Mouse (Mus musculus) intestine, postnatal 0 days (tissue): ENCODE measurements around the gene Bbx. TPM values are rescaled to one million over a fixed set of nuclear protein-coding genes. Genes with fewer than 3 reads are reported as not detected.

Experiments
- ATAC-seq: fragments of 200-750 bp; cut with Nextera tagmentation; 2 replicates; pipeline ENCODE4 v1.8.0; 2017; ENCODE audit warnings: mild to moderate bottlenecking, moderate TSS enrichment, moderate library complexity
- H3K27ac ChIP-seq: fragments of 300-500 bp; sonication (generic); 2 replicates; pipeline ENCODE4 v1.5.1; 2014; ENCODE audit warnings: mild to moderate bottlenecking, low read depth, low read length, moderate library complexity
- H3K27me3 ChIP-seq: fragments of 300-500 bp; sonication (generic); replicated peaks from 2 replicates; pipeline ENCODE4 v1.6.1; 2014; ENCODE audit warnings: low read length, mixed read lengths; ENCODE audit not compliant: control insufficient read depth, insufficient read depth
- H3K36me3 ChIP-seq: fragments of 300-500 bp; sonication (generic); 2 replicates; pipeline ENCODE4 v1.6.1; 2014; ENCODE audit warnings: mild to moderate bottlenecking, moderate library complexity; ENCODE audit not compliant: control insufficient read depth, insufficient read depth
- H3K4me1 ChIP-seq: fragments of 300-500 bp; sonication (generic); replicated peaks from 2 replicates; pipeline ENCODE4 v1.6.1; 2014; ENCODE audit warnings: antibody characterized with exemption, low read length, mixed read lengths; ENCODE audit not compliant: control insufficient read depth, insufficient read depth
- H3K4me2 ChIP-seq: fragments of 300-500 bp; sonication (generic); replicated peaks from 2 replicates; pipeline ENCODE4 v1.6.1; 2014; ENCODE audit warnings: low read depth, mild to moderate bottlenecking, moderate library complexity
- H3K4me3 ChIP-seq: fragments of 300-500 bp; sonication (generic); 2 replicates; pipeline ENCODE4 v1.5.1; 2014; ENCODE audit warnings: low read depth, low read length
- H3K9ac ChIP-seq: fragments of 300-500 bp; sonication (generic); 2 replicates; pipeline ENCODE4 v1.6.1; 2014; ENCODE audit warnings: mild to moderate bottlenecking, low read depth, low read length
- H3K9me3 ChIP-seq: fragments of 300-500 bp; sonication (generic); 2 replicates; pipeline ENCODE4 v1.6.1; 2016; ENCODE audit warnings: mixed run types; ENCODE audit not compliant: control insufficient read depth
- CTCF ChIP-seq: sonication (generic); IDR thresholded peaks from 2 replicates; pipeline ENCODE4 v1.5.1; 2016; ENCODE audit warnings: low read depth, mild to moderate bottlenecking, control low read depth, antibody characterized with exemption, moderate library complexity
- WGBS: fragments of 180-500 bp; shearing (Covaris S2); extraction: QIAGEN DNeasy Blood & Tissue Kit; methylation state at CpG from one replicate; pipeline ENCODE4 v1.1.7; 2014; 5-methylcytosine and 5-hydroxymethylcytosine counted together
- polyA plus RNA-seq: library from polyadenylated mRNA; unstranded; fragments of >200 nt; fragmentation: Nextera tagmentation; extraction: Ambion mirVana; gene quantifications from 2 replicates; pipeline ENCODE4 v1.2.1, GENCODE M21; 2015

Gene Bbx
- polyA plus RNA-seq, 1 experiment from 2014 or later: 14.6 TPM

GRCm38 (mm10) chr16:50459146-50459545, 27.0 kb upstream of the Bbx start:
- Histone ChIP-seq H3K27ac (no peak overlapping the region), H3K9ac (no peak overlapping the region), H3K36me3 (no peaks in the 10 kb centered on the region), H3K27me3 (no peaks in the 10 kb centered on the region), H3K4me2 (no peak overlapping the region), H3K9me3 (no peaks in the 10 kb centered on the region), H3K4me1 (no peaks in the 10 kb centered on the region), H3K4me3 (no peak overlapping the region)
- WGBS: 38% methylated on average over 3 of the region's 3 CpGs
- no peak for TF ChIP-seq CTCF
- no peak for ATAC-seq

GRCm38 (mm10) chr16:50456053-50456452, 23.9 kb upstream of the Bbx start:
- Histone ChIP-seq H3K36me3 (no peaks in the 10 kb centered on the region), H3K9ac (no peak overlapping the region), H3K4me3 (no peak overlapping the region), H3K4me2 (no peak overlapping the region), H3K4me1 (no peaks in the 10 kb centered on the region), H3K27me3 (no peaks in the 10 kb centered on the region), H3K9me3 (no peaks in the 10 kb centered on the region), H3K27ac (no peak overlapping the region)
- WGBS: 74% methylated on average over 1 of the region's 1 CpGs
- ATAC-seq: no peak
- no peak for TF ChIP-seq CTCF

GRCm38 (mm10) chr16:50449086-50449485, 16.9 kb upstream of the Bbx start:
- H3K27ac ChIP-seq: no peak overlapping the region
- H3K27me3 ChIP-seq: no peaks in the 10 kb centered on the region
- H3K36me3 ChIP-seq: no peaks in the 10 kb centered on the region
- 83% methylated on average over 9 of the region's 9 CpGs for WGBS
- no peak overlapping the region for H3K4me2 ChIP-seq
- no peaks in the 10 kb centered on the region for H3K9me3 ChIP-seq
- no peaks in the 10 kb centered on the region for H3K4me1 ChIP-seq
- no peak overlapping the region for H3K4me3 ChIP-seq
- ATAC-seq: no peak
- H3K9ac ChIP-seq: no peak overlapping the region
- TF ChIP-seq CTCF: no peak

GRCm38 (mm10) chr16:50445014-50445413, 12.8 kb upstream of the Bbx start:
- ATAC-seq: no peak
- no peak for TF ChIP-seq CTCF
- Histone ChIP-seq H3K27ac (no peak overlapping the region), H3K4me2 (no peak overlapping the region), H3K9me3 (no peaks in the 10 kb centered on the region), H3K27me3 (no peaks in the 10 kb centered on the region), H3K4me3 (no peak overlapping the region), H3K9ac (no peak overlapping the region), H3K36me3 (no peaks in the 10 kb centered on the region), H3K4me1 (no peaks in the 10 kb centered on the region)
- WGBS: 76% methylated on average over 6 of the region's 6 CpGs

GRCm38 (mm10) chr16:50438816-50439215, 6.6 kb upstream of the Bbx start:
- H3K4me3 ChIP-seq: no peak overlapping the region
- H3K9ac ChIP-seq: no peak overlapping the region
- no peak overlapping the region for H3K4me2 ChIP-seq
- 80% methylated on average over 3 of the region's 3 CpGs for WGBS
- H3K36me3 ChIP-seq: no peaks in the 10 kb centered on the region
- ATAC-seq: no peak
- no peak overlapping the region for H3K27ac ChIP-seq
- no peak for TF ChIP-seq CTCF
- H3K27me3 ChIP-seq: no peaks in the 10 kb centered on the region
- no peaks in the 10 kb centered on the region for H3K4me1 ChIP-seq
- H3K9me3 ChIP-seq: no peaks in the 10 kb centered on the region

GRCm38 (mm10) chr16:50437788-50438187, 5.6 kb upstream of the Bbx start:
- H3K4me1 ChIP-seq: no peaks in the 10 kb centered on the region
- no peak overlapping the region for H3K4me3 ChIP-seq
- H3K4me2 ChIP-seq: no peak overlapping the region
- no peak overlapping the region for H3K9ac ChIP-seq
- H3K27ac ChIP-seq: no peak overlapping the region
- no peak for ATAC-seq
- no peaks in the 10 kb centered on the region for H3K9me3 ChIP-seq
- no peak for TF ChIP-seq CTCF
- H3K36me3 ChIP-seq: no peaks in the 10 kb centered on the region
- H3K27me3 ChIP-seq: no peaks in the 10 kb centered on the region
- WGBS: 83% methylated on average over 15 of the region's 15 CpGs

- WGBS: 37% methylated on average over 2 of the region's 2 CpGs
- no peak overlapping the region for H3K27ac ChIP-seq
- no peak for ATAC-seq
- no peaks in the 10 kb centered on the region for H3K27me3 ChIP-seq
- no peak for TF ChIP-seq CTCF
- H3K9me3 ChIP-seq: no peaks in the 10 kb centered on the region
- H3K4me1 ChIP-seq: no peaks in the 10 kb centered on the region
- no peaks in the 10 kb centered on the region for H3K36me3 ChIP-seq
- no peak overlapping the region for H3K9ac ChIP-seq
- H3K4me2 ChIP-seq: no peak overlapping the region
- H3K4me3 ChIP-seq: no peak overlapping the region
Observed at GRCm38 (mm10) chr16:50437331-50437730, 5.1 kb upstream of the Bbx start.
